ENCODE assay signal across 21 mouse cellular contexts in the genomic region with DNA sequence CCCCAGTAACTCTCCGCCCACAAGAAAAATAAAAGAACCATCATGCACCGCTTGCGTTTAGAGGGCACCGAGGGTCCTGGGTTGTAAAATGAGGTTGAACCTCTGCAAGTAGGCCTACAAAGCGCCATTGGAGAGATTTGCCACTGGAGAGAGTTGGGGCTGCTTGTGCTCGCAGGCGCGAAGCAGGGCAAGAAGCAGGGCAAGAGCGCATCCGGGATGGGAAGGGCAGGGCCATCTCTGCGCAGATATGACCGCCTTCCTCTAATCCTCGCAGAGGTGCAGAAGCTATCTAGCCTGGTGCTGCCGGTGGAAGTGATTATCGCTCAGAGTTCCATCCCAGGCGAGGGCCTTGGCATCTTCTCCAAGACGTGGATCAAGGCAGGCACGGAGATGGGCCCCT. TPM values are rescaled to one million over a fixed set of nuclear protein-coding genes. Genes with fewer than 3 reads are reported as not detected.
DNase-seq lines count a peak whose midpoint lies in the region; ATAC-seq and TF ChIP-seq lines count a peak whose summit lies in the region.
"Had no signal": no experiment of that assay in that cellular context is flagged by ENCODE, and none has a peak within 500 bp of the region (broad histone marks: within the 10 kb centered on the region; RNA-seq: fewer than 3 reads in every experiment).

No protein-coding gene starts in this region.

- no peak for TF ChIP-seq CTCF in brain, embryonic 14.5 days (IDR thresholded peaks at IDR 0.05; ENCODE audit: borderline replicate concordance, extremely low read depth, insufficient read depth, insufficient read length)

- no peak overlapping the region for H3K9ac ChIP-seq in forebrain, embryonic 11.5 days (ENCODE audit: low read length)
- H3K9ac ChIP-seq in midbrain, embryonic 11.5 days (ENCODE audit: low read length): no peak overlapping the region; the same call in 1 of the 2 replicates
- peak overlapping the region; percentile 63 for H3K9ac ChIP-seq in neural tube, embryonic 13.5 days
- no peak overlapping the region for H3K9ac ChIP-seq in intestine, embryonic 15.5 days
- H3K9ac ChIP-seq: heart, embryonic 12.5 days; liver, embryonic 13.5 days had no signal

- no peak for ATAC-seq in forebrain, embryonic 11.5 days (replicated peaks; ENCODE audit: low FRiP score)
- no peak for ATAC-seq in midbrain, embryonic 11.5 days (ENCODE audit: low FRiP score)
- ATAC-seq in neural tube, embryonic 13.5 days (ENCODE audit: low read depth): no peak
- no peak for ATAC-seq in intestine, embryonic 15.5 days

- WGBS in forebrain, embryonic 11.5 days: 3% methylated on average over 18 of the region's 18 CpGs
- WGBS in midbrain, embryonic 11.5 days: 1% methylated on average over 18 of the region's 18 CpGs
- 3% methylated on average over 18 of the region's 18 CpGs for WGBS in neural tube, embryonic 13.5 days
- WGBS in intestine, embryonic 15.5 days: 3% methylated on average over 18 of the region's 18 CpGs

- no peak for TF ChIP-seq POLR2A in brain, embryonic 14.5 days (IDR thresholded peaks at IDR 0.05; ENCODE audit: borderline replicate concordance, extremely low read depth, insufficient read depth, insufficient read length, poor library complexity, severe bottlenecking)

- peak; percentile 3 for DNase-seq in brain, embryonic 14.5 days (ENCODE audit: low read depth)
- DNase-seq in forebrain, embryonic 11.5 days (ENCODE audit: low spot score): no peak
- DNase-seq in midbrain, embryonic 11.5 days (ENCODE audit: low spot score, missing footprints): peak; percentile 92
- DNase-seq in left cerebral cortex, postnatal 25 days (ENCODE audit: low spot score in 2 of 2): no peak
- DNase-seq in heart, postnatal 36 days: no peak
- DNase-seq: gastrocnemius, postnatal 25 days; heart, postnatal 4 days; kidney, postnatal 25 days; left cerebral cortex, postnatal 4 days; liver, embryonic 13.5 days; lung, postnatal 10 days; retina, postnatal 1 day; thymus, postnatal 14 days had no signal

- intact Hi-C loops in left cerebral cortex, postnatal 25 days (cut with DNase I): no loop called here
- intact Hi-C loops in heart, postnatal 36 days (cut with DNase I): no loop called here

- H3K4me2 ChIP-seq in forebrain, embryonic 11.5 days (ENCODE audit: low read depth, low read length, severe bottlenecking): peak overlapping the region; percentile 32; the same call in 1 of the 2 replicates
- H3K4me2 ChIP-seq in midbrain, embryonic 11.5 days: peak overlapping the region; percentile 64
- H3K4me2 ChIP-seq in neural tube, embryonic 13.5 days: peak overlapping the region; percentile 53
- H3K4me2 ChIP-seq in intestine, embryonic 15.5 days (replicated peaks): no peak overlapping the region
- H3K4me2 ChIP-seq: liver, embryonic 13.5 days had no signal

- peaks cover 93% of the 10 kb centered on the region for H3K27me3 ChIP-seq in forebrain, embryonic 11.5 days (ENCODE audit: control insufficient read depth, insufficient read depth, low read length)
- H3K27me3 ChIP-seq in midbrain, embryonic 11.5 days (ENCODE audit: control insufficient read depth, insufficient read depth, low read length): peaks cover 99% of the 10 kb centered on the region
- H3K27me3 ChIP-seq in neural tube, embryonic 13.5 days: peaks cover 99% of the 10 kb centered on the region
- H3K27me3 ChIP-seq in intestine, embryonic 15.5 days (replicated peaks): peaks cover 92% of the 10 kb centered on the region

- H3K4me1 ChIP-seq in forebrain, embryonic 11.5 days (replicated peaks; ENCODE audit: control insufficient read depth, insufficient read depth, low read length): peaks cover 29% of the 10 kb centered on the region
- H3K4me1 ChIP-seq in midbrain, embryonic 11.5 days (ENCODE audit: control insufficient read depth, insufficient read depth, low read length): peaks cover 30% of the 10 kb centered on the region
- H3K4me1 ChIP-seq in neural tube, embryonic 13.5 days (replicated peaks): peaks cover 47% of the 10 kb centered on the region
- peaks cover 12% of the 10 kb centered on the region; the same call in 1 of the 2 replicates for H3K4me1 ChIP-seq in intestine, embryonic 15.5 days (replicated peaks)
- H3K4me1 ChIP-seq: liver, embryonic 13.5 days had no signal

- no peaks in the 10 kb centered on the region for H3K36me3 ChIP-seq in forebrain, embryonic 11.5 days (ENCODE audit: control insufficient read depth, insufficient read depth, low read length)
- H3K36me3 ChIP-seq in midbrain, embryonic 11.5 days (ENCODE audit: control insufficient read depth, insufficient read depth, low read length): no peaks in the 10 kb centered on the region
- H3K36me3 ChIP-seq in neural tube, embryonic 13.5 days: no peaks in the 10 kb centered on the region
- no peaks in the 10 kb centered on the region for H3K36me3 ChIP-seq in intestine, embryonic 15.5 days
- H3K36me3 ChIP-seq: heart, embryonic 12.5 days; liver, embryonic 13.5 days had no signal

- peak overlapping the region; percentile 29; the same call in 1 of the 2 replicates for H3K4me3 ChIP-seq in forebrain, embryonic 11.5 days (ENCODE audit: low read depth, low read length)
- peak overlapping the region; percentile 35 for H3K4me3 ChIP-seq in midbrain, embryonic 11.5 days (ENCODE audit: low read depth, low read length)
- H3K4me3 ChIP-seq in neural tube, embryonic 13.5 days: peak overlapping the region; percentile 42
- no peak overlapping the region for H3K4me3 ChIP-seq in intestine, embryonic 15.5 days (replicated peaks)
- H3K4me3 ChIP-seq: liver, embryonic 13.5 days had no signal

- H3K9me3 ChIP-seq in forebrain, embryonic 11.5 days (ENCODE audit: control insufficient read depth, low read length): no peaks in the 10 kb centered on the region
- no peaks in the 10 kb centered on the region for H3K9me3 ChIP-seq in midbrain, embryonic 11.5 days (ENCODE audit: control insufficient read depth, low read length)
- H3K9me3 ChIP-seq in neural tube, embryonic 13.5 days: no peaks in the 10 kb centered on the region
- H3K9me3 ChIP-seq in intestine, embryonic 15.5 days: no peaks in the 10 kb centered on the region
- H3K9me3 ChIP-seq: heart, embryonic 12.5 days; liver, embryonic 13.5 days had no signal

- H3K27ac ChIP-seq in forebrain, embryonic 11.5 days (ENCODE audit: low read depth, low read length): no peak overlapping the region
- no peak overlapping the region for H3K27ac ChIP-seq in midbrain, embryonic 11.5 days (ENCODE audit: low read depth, low read length)
- no peak overlapping the region; the same call in 1 of the 2 replicates for H3K27ac ChIP-seq in neural tube, embryonic 13.5 days (replicated peaks)
- no peak overlapping the region for H3K27ac ChIP-seq in intestine, embryonic 15.5 days
- H3K27ac ChIP-seq: liver, embryonic 13.5 days had no signal

RNA-seq across cellular contexts. Expression of a gene that starts 2.1 kb away (rescaled TPM):
- polyA plus RNA-seq in brain, embryonic 14.5 days (2012; rRNA removed): 6.3 and 7.9 TPM in 2 replicates
- polyA plus RNA-seq in forebrain, embryonic 11.5 days (2014; fragmentation: Nextera tagmentation; extraction: Ambion mirVana): 3.9 and 4.1 TPM in 2 replicates
- 11.3 and 11.7 TPM in 2 replicates for polyA plus RNA-seq in midbrain, embryonic 11.5 days (2014; fragmentation: Nextera tagmentation; extraction: Ambion mirVana)
- 36.4 and 45.9 TPM in 2 replicates for polyA plus RNA-seq in neural tube, embryonic 13.5 days (2015; fragmentation: Nextera tagmentation; extraction: Ambion mirVana)
- 0.05 and 0.06 TPM in 2 replicates for polyA plus RNA-seq in intestine, embryonic 15.5 days (2015; fragmentation: Nextera tagmentation; extraction: Ambion mirVana)
- total RNA-seq in left cerebral cortex, postnatal 25 days (2021): under 1 TPM; 0.14 to 0.46 TPM
- not detected for total RNA-seq in heart, postnatal 36 days (2021)
- total RNA-seq: adrenal gland, postnatal 36 days; gastrocnemius, postnatal 25 days; heart, postnatal 4 days; megakaryocyte-erythroid progenitor cell, adult 5-6 weeks; neutrophil, adult 5-6 weeks had no signal
- polyA plus RNA-seq: heart, embryonic 12.5 days; liver, embryonic 13.5 days; small intestine, adult 2 months; stomach, embryonic 14.5 days had no signal

RNA-seq across cellular contexts. Expression of a gene that starts 28.6 kb away (rescaled TPM):
- 36.6 and 39.7 TPM in 2 replicates for polyA plus RNA-seq in brain, embryonic 14.5 days (2012; rRNA removed)
- polyA plus RNA-seq in forebrain, embryonic 11.5 days (2014; fragmentation: Nextera tagmentation; extraction: Ambion mirVana): 72.2 and 76.0 TPM in 2 replicates
- polyA plus RNA-seq in midbrain, embryonic 11.5 days (2014; fragmentation: Nextera tagmentation; extraction: Ambion mirVana): 70.1 and 70.2 TPM in 2 replicates
- polyA plus RNA-seq in neural tube, embryonic 13.5 days (2015; fragmentation: Nextera tagmentation; extraction: Ambion mirVana): 41.9 and 42.6 TPM in 2 replicates
- polyA plus RNA-seq in intestine, embryonic 15.5 days (2015; fragmentation: Nextera tagmentation; extraction: Ambion mirVana): 63.1 and 69.3 TPM in 2 replicates
- 10 to 100 TPM; 22.0 to 22.5 TPM for total RNA-seq in left cerebral cortex, postnatal 25 days (2021)
- total RNA-seq in heart, postnatal 36 days (2021): 10 to 100 TPM in 1 of 2 experiments, 1 to 10 TPM in 1; 9.4 to 10.7 TPM

RNA-seq across cellular contexts. Expression of a gene that starts 46.2 kb away (rescaled TPM):
- 61.4 and 68.6 TPM in 2 replicates for polyA plus RNA-seq in brain, embryonic 14.5 days (2012; rRNA removed)
- 53.2 and 56.7 TPM in 2 replicates for polyA plus RNA-seq in forebrain, embryonic 11.5 days (2014; fragmentation: Nextera tagmentation; extraction: Ambion mirVana)
- 28.4 and 33.0 TPM in 2 replicates for polyA plus RNA-seq in midbrain, embryonic 11.5 days (2014; fragmentation: Nextera tagmentation; extraction: Ambion mirVana)
- polyA plus RNA-seq in neural tube, embryonic 13.5 days (2015; fragmentation: Nextera tagmentation; extraction: Ambion mirVana): 19.3 and 21.6 TPM in 2 replicates
- 31.2 and 31.3 TPM in 2 replicates for polyA plus RNA-seq in intestine, embryonic 15.5 days (2015; fragmentation: Nextera tagmentation; extraction: Ambion mirVana)
- 10 to 100 TPM; 35.5 to 43.7 TPM for total RNA-seq in left cerebral cortex, postnatal 25 days (2021)
- 10 to 100 TPM; 31.8 to 32.8 TPM for total RNA-seq in heart, postnatal 36 days (2021)

Comparison
In these comparisons a context has a peak if more than half of its experiments do, and no peak if none do; other contexts are left out.
1. DNase-seq: peak in brain, embryonic 14.5 days (single experiment) and midbrain, embryonic 11.5 days (single experiment); none in forebrain, embryonic 11.5 days (single experiment), left cerebral cortex, postnatal 25 days (0 of 2) and heart, postnatal 36 days (0 of 2).